Mouse (Mus musculus) stomach, postnatal 0 days (tissue): ENCODE results near the gene Ahrr.

Source experiments
- CTCF ChIP-seq: IDR thresholded peaks from 2 replicates; pipeline ENCODE4 v1.5.1; 2016; ENCODE audit warnings: antibody characterized with exemption, low read depth, mild to moderate bottlenecking, moderate library complexity
- EP300 ChIP-seq: optimal IDR thresholded peaks from 2 replicates; pipeline ENCODE3; 2016; ENCODE audit warnings: antibody characterized with exemption

DNA sequence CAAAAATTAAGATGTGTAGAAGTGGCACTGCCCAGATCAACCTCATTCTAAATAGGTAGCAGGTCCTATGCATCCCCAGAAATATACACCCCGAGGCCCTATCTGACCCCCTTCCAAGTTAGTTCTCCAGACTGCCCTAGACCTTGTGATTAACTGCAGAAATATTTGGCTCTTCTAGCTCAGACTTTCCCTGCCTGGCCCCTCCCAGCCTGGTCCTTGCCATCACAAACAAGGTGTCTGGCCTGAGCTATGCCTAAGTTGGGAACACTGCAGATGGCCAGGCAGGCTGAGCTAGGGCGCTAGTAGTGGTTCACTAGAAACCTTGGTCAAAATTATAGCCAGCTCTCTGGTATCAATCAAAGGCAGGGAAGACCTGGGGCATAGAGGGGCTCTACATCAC lies 124.6 kb downstream of the Ahrr start:
- TF ChIP-seq EP300 (no peak), CTCF (no peak)
